Mouse (Mus musculus) MEL (cell line): ENCODE measurements at regions not wholly inside any gene's neighbourhood (a gene's known extent, or its start where the extent isn't known, plus 50 kb on each side); places are given as distances from the start of the nearest gene placed in this dataset.

Source experiments
- DNase-seq: peaks from one replicate; pipeline ENCODE4 v3.0.0; 2011; ENCODE audit warnings: low read depth, low spot score
- H3K27ac ChIP-seq: 2 replicates; pipeline ENCODE4 v1.5.1; 2012; ENCODE audit warnings: low read depth, mild to moderate bottlenecking, control low read depth, low read length, moderate library complexity; ENCODE audit not compliant: control insufficient read depth
- H3K27me3 ChIP-seq, 2 experiments: fragments of 150-350 bp in 1 of 2; sonication (generic) in 1 of 2; 2 replicates each; pipeline ENCODE4 v1.6.1; 2012; ENCODE audit warnings: low read length in 2 of 2, mild to moderate bottlenecking in 2 of 2, improper control_type of control experiment in 1 of 2, moderate library complexity in 1 of 2; ENCODE audit not compliant: insufficient read depth in 2 of 2, control insufficient read depth in 1 of 2
- H3K36me3 ChIP-seq, 2 experiments: 2 replicates each; pipeline ENCODE4 v1.6.1; 2012 to 2014; ENCODE audit warnings: low read length in 2 of 2, improper control_type of control experiment in 1 of 2, inconsistent platforms in 1 of 2, mild to moderate bottlenecking in 1 of 2; ENCODE audit not compliant: insufficient read depth in 2 of 2, control insufficient read depth in 1 of 2
- H3K4me1 ChIP-seq, 2 experiments: fragments of 150-350 bp in 1 of 2; sonication (generic) in 1 of 2; 2 replicates each; pipeline ENCODE4 v1.6.1; 2012; ENCODE audit warnings: low read length in 2 of 2, improper control_type of control experiment in 1 of 2, mild to moderate bottlenecking in 1 of 2; ENCODE audit not compliant: insufficient read depth in 2 of 2, control insufficient read depth in 1 of 2
- H3K4me3 ChIP-seq, 2 experiments: fragments of 150-350 bp in 1 of 2; sonication (generic) in 1 of 2; 2 replicates each; pipeline ENCODE4 v1.5.1; 2012; ENCODE audit warnings: low read depth in 2 of 2, low read length in 2 of 2, mild to moderate bottlenecking in 2 of 2, moderate library complexity in 2 of 2, control low read depth in 1 of 2, improper control_type of control experiment in 1 of 2; ENCODE audit not compliant: control insufficient read depth in 1 of 2, insufficient read depth in 1 of 2
- H3K79me2 ChIP-seq: 2 replicates; pipeline ENCODE4 v1.6.1; 2012; ENCODE audit warnings: mild to moderate bottlenecking, low read length, moderate library complexity; ENCODE audit not compliant: control insufficient read depth, poor library complexity, insufficient read depth
- H3K9ac ChIP-seq: 2 replicates; pipeline ENCODE4 v1.6.1; 2012; ENCODE audit warnings: low read depth, mild to moderate bottlenecking, control low read depth, low read length, moderate library complexity; ENCODE audit not compliant: control insufficient read depth, poor library complexity, severe bottlenecking
- H3K9me3 ChIP-seq: fragments of 150-350 bp; sonication (generic); replicated peaks from 2 replicates; pipeline ENCODE4 v1.6.1; 2012; ENCODE audit warnings: mild to moderate bottlenecking, low read length, improper control_type of control experiment, moderate library complexity; ENCODE audit not compliant: insufficient read depth
- CHD1 ChIP-seq: IDR thresholded peaks from 2 replicates; pipeline ENCODE4 v1.6.1; 2012; ENCODE audit warnings: low read depth, mild to moderate bottlenecking, inconsistent platforms, low read length, improper control_type of control experiment
- CTCF ChIP-seq, 3 experiments: IDR thresholded peaks in 2 of 3; conservative IDR thresholded peaks in 1 of 3; 2 replicates each; pipeline ENCODE4 v1.5.1; 2011 to 2012; ENCODE audit warnings: low read length in 3 of 3, low read depth in 2 of 3, mild to moderate bottlenecking in 2 of 3, improper control_type of control experiment in 1 of 3, inconsistent platforms in 1 of 3, mixed read lengths in 1 of 3, moderate library complexity in 1 of 3; ENCODE audit not compliant: control insufficient read depth in 1 of 3, insufficient read depth in 1 of 3, poor library complexity in 1 of 3, severe bottlenecking in 1 of 3
- E2F4 ChIP-seq: IDR thresholded peaks from 2 replicates; pipeline ENCODE4 v1.6.1; 2011; ENCODE audit warnings: low read depth, low read length, improper control_type of control experiment, borderline replicate concordance
- JUND ChIP-seq: IDR thresholded peaks from 2 replicates; pipeline ENCODE4 v1.6.1; 2011; ENCODE audit warnings: low read depth, mild to moderate bottlenecking, improper control_type of control experiment, low read length
- KAT2A ChIP-seq: conservative IDR thresholded peaks from 2 replicates; pipeline ENCODE4 v1.6.1; 2012; ENCODE audit warnings: low read depth, low read length, improper control_type of control experiment, inconsistent platforms
- MAFK ChIP-seq: IDR thresholded peaks from 2 replicates; pipeline ENCODE4 v1.6.1; 2011; ENCODE audit warnings: low read depth, mild to moderate bottlenecking, low read length, improper control_type of control experiment, borderline replicate concordance
- MAX ChIP-seq: IDR thresholded peaks from 2 replicates; pipeline ENCODE4 v1.6.1; 2011; ENCODE audit warnings: low read length, improper control_type of control experiment
- MEF2A ChIP-seq: IDR thresholded peaks from 2 replicates; pipeline ENCODE4 v1.6.1; 2014; ENCODE audit warnings: low read depth, mild to moderate bottlenecking, inconsistent platforms, low read length, improper control_type of control experiment; ENCODE audit not compliant: poor library complexity, insufficient replicate concordance, severe bottlenecking; ENCODE audit errors: extremely low read depth
- MXI1 ChIP-seq: IDR thresholded peaks from 2 replicates; pipeline ENCODE4 v1.6.1; 2011; ENCODE audit warnings: mild to moderate bottlenecking, low read depth, low read length, improper control_type of control experiment
- MYC ChIP-seq: IDR thresholded peaks from 2 replicates; pipeline ENCODE4 v1.6.1; 2011; ENCODE audit warnings: low read depth, mild to moderate bottlenecking, low read length, improper control_type of control experiment, moderate library complexity
- NRF1 ChIP-seq: IDR thresholded peaks from 2 replicates; pipeline ENCODE4 v1.6.1; 2014; ENCODE audit warnings: low read depth, mild to moderate bottlenecking, inconsistent platforms, low read length, improper control_type of control experiment, moderate library complexity; ENCODE audit not compliant: poor library complexity, insufficient read depth, severe bottlenecking
- POLR2AphosphoS2 ChIP-seq: IDR thresholded peaks from 2 replicates; pipeline ENCODE4 v1.6.1; 2011; ENCODE audit warnings: low read length, improper control_type of control experiment
- RAD21 ChIP-seq: IDR thresholded peaks from 2 replicates; pipeline ENCODE4 v1.6.1; 2011; ENCODE audit warnings: mild to moderate bottlenecking, low read depth, low read length, improper control_type of control experiment
- RCOR1 ChIP-seq: IDR thresholded peaks from 2 replicates; pipeline ENCODE4 v1.6.1; 2012; ENCODE audit warnings: low read depth, mild to moderate bottlenecking, inconsistent platforms, low read length, improper control_type of control experiment
- TAL1 ChIP-seq: IDR thresholded peaks from 2 replicates; pipeline ENCODE4 v1.6.1; 2012; ENCODE audit warnings: mild to moderate bottlenecking, inconsistent platforms, low read length, moderate library complexity, mixed read lengths
- TCF12 ChIP-seq: IDR thresholded peaks from 2 replicates; pipeline ENCODE4 v1.6.1; 2014; ENCODE audit warnings: low read depth, mild to moderate bottlenecking, inconsistent platforms, low read length, improper control_type of control experiment, moderate library complexity
- UBTF ChIP-seq: IDR thresholded peaks from 2 replicates; pipeline ENCODE4 v1.6.1; 2012; ENCODE audit warnings: low read depth, mild to moderate bottlenecking, inconsistent platforms, low read length, improper control_type of control experiment, moderate library complexity, borderline replicate concordance; ENCODE audit not compliant: insufficient read depth
- USF1 ChIP-seq: IDR thresholded peaks from 2 replicates; pipeline ENCODE4 v1.6.1; 2014; ENCODE audit warnings: low read depth, mild to moderate bottlenecking, inconsistent platforms, low read length, improper control_type of control experiment, moderate library complexity
- ZNF384 ChIP-seq: IDR thresholded peaks from 2 replicates; pipeline ENCODE4 v1.6.1; 2012; ENCODE audit warnings: low read depth, mild to moderate bottlenecking, inconsistent platforms, low read length, improper control_type of control experiment

DNA sequence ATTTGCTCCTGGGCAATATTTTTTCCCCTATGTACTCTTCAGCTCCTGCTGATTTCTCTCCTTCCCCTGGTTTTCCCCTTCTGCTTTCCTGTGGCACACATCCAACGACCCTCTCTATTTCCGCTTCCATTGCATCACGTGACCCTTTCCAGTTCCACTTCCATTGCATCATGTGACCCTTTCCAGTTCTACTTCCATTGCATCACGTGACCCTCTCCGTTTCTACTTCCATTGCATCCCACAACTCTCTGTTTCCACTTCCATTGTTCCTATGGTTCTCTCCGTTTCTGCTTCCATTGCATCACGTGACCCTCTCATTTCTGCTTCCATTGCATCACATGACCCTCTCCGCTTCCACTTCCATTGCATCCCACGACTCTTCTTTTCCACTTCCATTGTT lies 199.5 kb upstream of the Wdfy3 start:
- H3K4me3 ChIP-seq = no peak overlapping the region
- no peaks in the 10 kb centered on the region for H3K79me2 ChIP-seq
- no peaks in the 10 kb centered on the region for H3K4me1 ChIP-seq
- H3K36me3 ChIP-seq = no peaks in the 10 kb centered on the region
- no peak overlapping the region for H3K27ac ChIP-seq
- no peaks in the 10 kb centered on the region for H3K9me3 ChIP-seq
- no peak for DNase-seq
- H3K27me3 ChIP-seq = no peaks in the 10 kb centered on the region
- no peak overlapping the region for H3K9ac ChIP-seq
- no peak for TF ChIP-seq MEF2A
- TF ChIP-seq USF1 = peak; percentile 45; the same call in 1 of the 2 replicates
- TF ChIP-seq CHD1 = no peak
- TF ChIP-seq MAX = no peak

- Histone ChIP-seq H3K4me3 (no peak overlapping the region), H3K36me3 (no peaks in the 10 kb centered on the region), H3K27ac (no peak overlapping the region), H3K27me3 (no peaks in the 10 kb centered on the region), H3K4me1 (no peaks in the 10 kb centered on the region), H3K9me3 (no peaks in the 10 kb centered on the region)
- DNase-seq = no peak
- no peak for TF ChIP-seq RAD21
- TF ChIP-seq ZNF384 = no peak
- TF ChIP-seq MEF2A = no peak
- TF ChIP-seq, all 39 proteins: peak for 0
- H3K9ac ChIP-seq = no peak overlapping the region
- H3K79me2 ChIP-seq = no peaks in the 10 kb centered on the region
These were observed 205.6 kb upstream of the Arhgap24 start for GRCm38 (mm10) chr5:102275621-102276020.

DNA sequence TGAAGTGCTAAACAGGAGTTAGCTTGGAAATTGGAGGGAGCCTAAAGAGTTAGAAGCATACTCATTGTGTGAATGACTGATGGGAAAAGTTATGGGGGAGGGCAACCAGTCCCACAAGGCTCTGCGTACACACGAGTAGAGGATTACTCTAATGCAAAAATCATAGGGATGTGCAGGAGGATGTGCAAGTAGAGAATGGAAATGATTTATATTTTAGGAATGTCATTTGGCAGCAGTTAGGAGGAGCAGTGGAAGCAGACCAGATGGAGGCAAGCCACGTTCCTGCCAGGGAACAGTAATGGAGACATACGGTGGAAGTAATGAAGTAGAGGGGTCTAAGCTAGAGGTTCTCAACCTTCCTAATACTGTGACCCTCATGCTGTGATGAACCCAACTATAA lies 194.1 kb upstream of the Arhgap24 start:
- Histone ChIP-seq H3K27me3 (no peaks in the 10 kb centered on the region), H3K9ac (no peak overlapping the region), H3K9me3 (no peaks in the 10 kb centered on the region), H3K79me2 (no peaks in the 10 kb centered on the region), H3K4me3 (no peak overlapping the region), H3K36me3 (no peaks in the 10 kb centered on the region), H3K4me1 (no peaks in the 10 kb centered on the region), H3K27ac (no peak overlapping the region)
- no peak for DNase-seq
- TF ChIP-seq MYC (no peak), MAFK (no peak), POLR2AphosphoS2 (no peak), E2F4 (no peak), TCF12 (no peak), MXI1 (no peak), NRF1 (no peak), ZNF384 (no peak), JUND (no peak), CTCF (IDR thresholded peaks at IDR 0.05 in 2 of 3, conservative IDR thresholded peaks at IDR 0.05 in 1 of 3; ENCODE audit: control insufficient read depth in 1 of 3, insufficient read depth in 1 of 3, low read depth in 2 of 3, low read length in 3 of 3, poor library complexity in 1 of 3, severe bottlenecking in 1 of 3) (no peak), RAD21 (no peak), KAT2A (no peak), USF1 (no peak), UBTF (no peak), RCOR1 (no peak), MEF2A (no peak), TAL1 (no peak)
